Mouse (Mus musculus): ENCODE data around the gene Poll.
A peak's percentile ranks its signal among the peaks of the same experiment; 100 is the strongest.

GRCm38 (mm10) chr19:45602606-45603005 is 42.3 kb upstream of the Poll start:
- TF ChIP-seq CTCF (IDR thresholded peaks at IDR 0.05; ENCODE audit: low read depth, low read length) (no peak), TAL1 (conservative IDR thresholded peaks at IDR 0.05; ENCODE audit: low read depth, low read length) (peak; percentile 95), GATA1 (IDR thresholded peaks at IDR 0.05; ENCODE audit: borderline replicate concordance, low read length) (no peak)
